Mouse (Mus musculus) liver, postnatal 0 days (tissue): ENCODE results near the gene Tnip2. TPM values are rescaled to one million over a fixed set of nuclear protein-coding genes. Genes with fewer than 3 reads are reported as not detected.
A peak's percentile ranks its signal among the peaks of the same experiment; 100 is the strongest.

Experiments
- ATAC-seq: fragments of 200-750 bp; cut with Nextera tagmentation; 2 replicates; pipeline ENCODE4 v1.8.0; 2017; ENCODE audit warnings: mild to moderate bottlenecking, moderate library complexity
- DNase-seq: peaks from one replicate; pipeline ENCODE4 v3.0.0-alpha.2; 2016
- H3K27ac ChIP-seq: fragments of 300-500 bp; sonication (generic); 2 replicates; pipeline ENCODE4 v1.5.1; 2014; ENCODE audit warnings: antibody characterized with exemption, moderate library complexity, mild to moderate bottlenecking, low read depth
- H3K27me3 ChIP-seq: fragments of 300-500 bp; sonication (generic); 2 replicates; pipeline ENCODE4 v1.6.1; 2014; ENCODE audit warnings: low read length, control low read depth, mixed read lengths; ENCODE audit not compliant: insufficient read depth
- H3K36me3 ChIP-seq: fragments of 300-500 bp; sonication (generic); replicated peaks from 2 replicates; pipeline ENCODE4 v1.6.1; 2014; ENCODE audit warnings: mild to moderate bottlenecking, control low read depth, low read length, moderate library complexity, mixed read lengths; ENCODE audit not compliant: insufficient read depth
- H3K4me1 ChIP-seq: fragments of 300-500 bp; sonication (generic); 2 replicates; pipeline ENCODE4 v1.6.1; 2014; ENCODE audit warnings: antibody characterized with exemption, mild to moderate bottlenecking, control low read depth; ENCODE audit not compliant: insufficient read depth
- H3K4me2 ChIP-seq: fragments of 300-500 bp; sonication (generic); 2 replicates; pipeline ENCODE4 v1.6.1; 2014; ENCODE audit warnings: low read depth, mild to moderate bottlenecking, low read length, moderate library complexity, mixed read lengths
- H3K4me3 ChIP-seq: fragments of 300-500 bp; sonication (generic); 2 replicates; pipeline ENCODE4 v1.5.1; 2014; ENCODE audit warnings: low read depth, low read length
- H3K9ac ChIP-seq: fragments of 300-500 bp; sonication (generic); replicated peaks from 2 replicates; pipeline ENCODE4 v1.6.1; 2014; ENCODE audit warnings: mild to moderate bottlenecking, moderate library complexity
- H3K9me3 ChIP-seq: fragments of 300-500 bp; sonication (generic); 2 replicates; pipeline ENCODE4 v1.6.1; 2016; ENCODE audit warnings: mild to moderate bottlenecking, control low read depth, low read length, mixed read lengths
- CTCF ChIP-seq: sonication (generic); IDR thresholded peaks from 2 replicates; pipeline ENCODE4 v1.5.1; 2016; ENCODE audit warnings: antibody characterized with exemption, low read depth
- EP300 ChIP-seq: IDR thresholded peaks from 2 replicates; pipeline ENCODE4 v1.6.1; 2016; ENCODE audit warnings: antibody characterized with exemption, low read depth, mild to moderate bottlenecking
- WGBS: fragments of 180-500 bp; shearing (Covaris S2); extraction: QIAGEN DNeasy Blood & Tissue Kit; methylation state at CpG from one replicate; pipeline ENCODE4 v1.1.7; 2014; ENCODE audit not compliant: insufficient replicate concordance; 5-methylcytosine and 5-hydroxymethylcytosine counted together
- polyA plus RNA-seq: library from polyadenylated mRNA; unstranded; fragments of >200 nt; fragmentation: Nextera tagmentation; extraction: Ambion mirVana; gene quantifications from 2 replicates; pipeline ENCODE4 v1.2.1, GENCODE M21; 2015

Tnip2 gene
- polyA plus RNA-seq, result 5.3 and 5.5 TPM in 2 replicates

- H3K36me3 ChIP-seq, result no peaks in the 10 kb centered on the region
- no peak for TF ChIP-seq EP300
- no peak for TF ChIP-seq CTCF
- DNase-seq (peak; percentile 99), ATAC-seq (peak; percentile 99)
- peaks cover 16% of the 10 kb centered on the region for H3K4me1 ChIP-seq
- peak within 1 kb of the TSS; percentile 67 for H3K4me3 ChIP-seq
- WGBS, result under 1% methylated on average over 64 of the region's 64 CpGs
- H3K4me2 ChIP-seq, result peak within 1 kb of the TSS; percentile 97
- H3K9ac ChIP-seq, result peak within 1 kb of the TSS; percentile 73
- no peaks in the 10 kb centered on the region for H3K27me3 ChIP-seq
- H3K27ac ChIP-seq, result peak within 1 kb of the TSS; percentile 61
- no peaks in the 10 kb centered on the region for H3K9me3 ChIP-seq
Measured at GRCm38 (mm10) chr5:34513466-34514217, at the start of gene Tnip2. TSS of gene Tnip2 (minus strand) at chr5:34513991.

- TF ChIP-seq EP300 (no peak), CTCF (no peak)
- DNase-seq (no peak), ATAC-seq (no peak)
- 86% methylated on average over 4 of the region's 4 CpGs for WGBS
- Histone ChIP-seq H3K27ac (no peak overlapping the region), H3K4me3 (no peak overlapping the region), H3K9me3 (no peaks in the 10 kb centered on the region), H3K27me3 (no peaks in the 10 kb centered on the region), H3K36me3 (peaks cover 34% of the 10 kb centered on the region), H3K4me1 (peaks cover 17% of the 10 kb centered on the region), H3K4me2 (no peak overlapping the region), H3K9ac (no peak overlapping the region)
Measured at GRCm38 (mm10) chr5:34551821-34552220, 38.0 kb upstream of the Tnip2 start.

- 42% methylated on average over 6 of the region's 6 CpGs for WGBS
- no peak overlapping the region for H3K27ac ChIP-seq
- no peaks in the 10 kb centered on the region for H3K27me3 ChIP-seq
- H3K4me3 ChIP-seq, result peak overlapping the region; percentile 75
- H3K4me2 ChIP-seq, result peak overlapping the region; percentile 94
- peaks cover 17% of the 10 kb centered on the region for H3K4me1 ChIP-seq
- H3K9me3 ChIP-seq, result no peaks in the 10 kb centered on the region
- ATAC-seq (no peak), DNase-seq (no peak)
- TF ChIP-seq CTCF (no peak), EP300 (no peak)
- H3K9ac ChIP-seq, result peak overlapping the region; percentile 75; the same call in 1 of the 2 replicates
- peaks cover 18% of the 10 kb centered on the region for H3K36me3 ChIP-seq
Measured at GRCm38 (mm10) chr5:34550251-34550650, 36.5 kb upstream of the Tnip2 start.

GRCm38 (mm10) chr5:34549483-34550221 is 35.9 kb upstream of the Tnip2 start:
- Histone ChIP-seq H3K9me3 (no peaks in the 10 kb centered on the region), H3K4me1 (peaks cover 17% of the 10 kb centered on the region), H3K4me2 (peak overlapping the region; percentile 94), H3K27ac (peak overlapping the region; percentile 5; the same call in 1 of the 2 replicates), H3K4me3 (peak overlapping the region; percentile 75), H3K36me3 (peaks cover 14% of the 10 kb centered on the region), H3K9ac (peak overlapping the region; percentile 75), H3K27me3 (no peaks in the 10 kb centered on the region)
- ATAC-seq (peak; percentile 73), DNase-seq (peak; percentile 55)
- WGBS, result 2% methylated on average over 48 of the region's 49 CpGs
- TF ChIP-seq CTCF (no peak), EP300 (no peak)

GRCm38 (mm10) chr5:34549135-34549482 is 35.3 kb upstream of the Tnip2 start:
- DNase-seq, result no peak
- peaks cover 19% of the 10 kb centered on the region for H3K4me1 ChIP-seq
- peak overlapping the region; percentile 75 for H3K4me3 ChIP-seq
- ATAC-seq, result peak; percentile 6; the same call in 1 of the 2 replicates
- H3K27ac ChIP-seq, result no peak overlapping the region
- H3K36me3 ChIP-seq, result peaks cover 14% of the 10 kb centered on the region
- H3K9me3 ChIP-seq, result no peaks in the 10 kb centered on the region
- peak overlapping the region; percentile 75 for H3K9ac ChIP-seq
- H3K27me3 ChIP-seq, result no peaks in the 10 kb centered on the region
- H3K4me2 ChIP-seq, result peak overlapping the region; percentile 94
- TF ChIP-seq EP300, result no peak
- WGBS, result 23% methylated on average over 8 of the region's 8 CpGs

GRCm38 (mm10) chr5:34547410-34547809 is 33.6 kb upstream of the Tnip2 start:
- Histone ChIP-seq H3K36me3 (peaks cover 8% of the 10 kb centered on the region), H3K4me1 (peaks cover 19% of the 10 kb centered on the region), H3K27me3 (no peaks in the 10 kb centered on the region), H3K27ac (no peak overlapping the region), H3K4me2 (no peak overlapping the region), H3K9ac (no peak overlapping the region), H3K9me3 (no peaks in the 10 kb centered on the region), H3K4me3 (no peak overlapping the region)
- ATAC-seq (no peak), DNase-seq (no peak)
- no peak for TF ChIP-seq EP300
- peak; percentile 82 for TF ChIP-seq CTCF
